Mouse (Mus musculus) heart, postnatal 0 days (tissue): ENCODE data around the gene Sult5a1.

Experiments used
- CTCF ChIP-seq: IDR thresholded peaks from 2 replicates; pipeline ENCODE4 v1.5.1; 2016; ENCODE audit warnings: antibody characterized with exemption, control low read depth, low read depth
- EP300 ChIP-seq: IDR thresholded peaks from 2 replicates; pipeline ENCODE4 v1.6.1; 2016; ENCODE audit warnings: antibody characterized with exemption, low read depth

- TF ChIP-seq CTCF = no peak
- no peak for TF ChIP-seq EP300
Measured at GRCm38 (mm10) chr8:123135806-123136205, 22.3 kb downstream of the Sult5a1 start.
